Mouse (Mus musculus) megakaryocyte, embryonic 14.5 days (primary cell): ENCODE results near the gene Smim7.

Source experiments
- FLI1 ChIP-seq: IDR thresholded peaks from 2 replicates; pipeline ENCODE4 v1.6.1; 2012; ENCODE audit warnings: low read length, inconsistent platforms, mixed read lengths
- GATA1 ChIP-seq: IDR thresholded peaks from 3 replicates; pipeline ENCODE4 v1.6.1; 2012; ENCODE audit warnings: mixed read lengths, low read length, inconsistent platforms, borderline replicate concordance

DNA sequence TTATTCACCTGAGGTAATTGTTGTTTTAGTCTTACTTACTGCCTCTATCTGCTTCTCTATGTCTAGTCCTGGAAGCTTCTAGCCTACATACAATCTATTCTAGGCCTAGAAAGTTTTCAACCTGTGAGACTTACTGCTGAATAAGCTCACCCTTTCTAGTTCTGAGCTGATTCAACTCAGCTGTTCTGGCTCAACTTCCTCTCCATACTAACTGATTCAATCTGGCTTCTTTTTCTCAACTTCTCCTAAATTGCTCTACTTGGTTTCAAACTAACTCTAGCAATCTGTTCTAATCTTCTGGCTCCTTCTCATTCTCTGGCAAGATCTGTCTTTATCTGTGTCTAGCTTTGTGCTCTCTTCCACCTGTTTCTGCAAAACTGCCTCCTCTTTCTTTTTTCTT is 49.0 kb downstream of the Smim7 start:
- no peak for TF ChIP-seq GATA1
- TF ChIP-seq FLI1 = no peak
